Mouse (Mus musculus): ENCODE data around the gene Tgfbr2.

The Tgfbr2 gene

GRCm38 (mm10) chr9:116192826-116193534, 17.8 kb upstream of the Tgfbr2 start:
- no peak for DNase-seq

GRCm38 (mm10) chr9:116192253-116192652, 17.1 kb upstream of the Tgfbr2 start:
- DNase-seq, result no peak

GRCm38 (mm10) chr9:116189831-116190230, 14.7 kb upstream of the Tgfbr2 start:
- no peak for DNase-seq

DNA sequence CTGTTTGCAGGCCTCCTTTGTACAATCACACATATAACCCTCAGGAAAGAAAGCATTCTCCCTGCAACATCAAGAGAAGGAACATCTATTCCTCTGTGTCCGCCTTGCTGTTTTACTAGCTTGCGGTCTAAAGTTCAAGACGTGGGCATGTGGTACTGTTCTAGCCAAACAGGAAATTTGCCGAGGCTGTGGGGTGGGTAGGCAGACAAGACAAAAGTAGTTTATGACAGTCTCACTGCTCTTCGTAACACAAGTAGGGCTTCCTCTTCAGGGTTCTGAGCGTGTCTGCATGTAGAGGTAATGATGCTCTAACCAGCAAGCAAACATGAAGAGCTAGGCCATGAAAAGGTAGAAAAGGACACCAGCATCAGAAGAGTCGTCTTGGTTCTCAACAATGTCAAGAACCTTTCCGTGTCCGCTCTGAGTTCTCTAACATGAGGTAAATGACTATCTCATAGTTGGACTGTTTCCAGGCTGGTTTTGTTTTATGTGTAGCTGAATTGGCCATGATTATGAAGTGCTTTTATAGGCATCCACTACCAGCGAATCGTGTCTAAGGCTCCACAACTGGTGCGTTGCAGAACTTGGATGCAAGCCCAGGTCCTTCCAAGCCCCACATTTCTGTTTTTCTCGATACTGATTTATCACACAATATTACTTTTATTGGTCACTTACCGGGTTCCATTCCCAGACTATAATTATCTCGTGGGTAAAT, 13.9 kb upstream of the Tgfbr2 start:
- no peak for DNase-seq

DNA sequence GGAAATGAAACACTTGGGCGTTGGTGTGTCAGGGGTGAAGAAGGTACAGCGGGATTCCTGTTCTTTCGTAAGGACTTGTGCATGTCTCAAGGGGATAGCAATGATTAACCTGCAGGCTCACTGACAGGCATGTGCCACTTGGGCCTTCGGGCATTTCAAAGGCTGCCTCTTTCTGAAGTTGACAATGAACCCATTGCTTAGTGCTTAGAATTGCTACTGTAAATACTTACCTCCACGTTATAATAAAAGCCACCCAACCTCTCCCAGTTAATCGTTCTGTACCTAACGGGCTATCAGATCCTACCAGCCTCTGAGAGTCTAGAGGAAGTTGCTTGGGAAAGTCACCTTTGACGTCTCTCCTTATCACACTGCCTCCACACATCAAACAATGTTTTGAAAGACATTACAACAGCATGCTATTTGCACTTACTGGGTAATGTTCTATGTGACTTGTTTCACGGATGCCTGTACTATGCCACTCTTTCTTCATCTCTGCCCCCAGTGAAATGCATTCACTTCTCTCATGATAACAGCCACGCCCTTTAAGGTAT, 12.1 kb upstream of the Tgfbr2 start:
- no peak for DNase-seq

GRCm38 (mm10) chr9:116184903-116185302, 9.7 kb upstream of the Tgfbr2 start:
- DNase-seq, result no peak

- DNase-seq, result no peak
Measured at GRCm38 (mm10) chr9:116183035-116183434, 7.9 kb upstream of the Tgfbr2 start.

GRCm38 (mm10) chr9:116181608-116182007, 6.4 kb upstream of the Tgfbr2 start:
- no peak for DNase-seq

DNA sequence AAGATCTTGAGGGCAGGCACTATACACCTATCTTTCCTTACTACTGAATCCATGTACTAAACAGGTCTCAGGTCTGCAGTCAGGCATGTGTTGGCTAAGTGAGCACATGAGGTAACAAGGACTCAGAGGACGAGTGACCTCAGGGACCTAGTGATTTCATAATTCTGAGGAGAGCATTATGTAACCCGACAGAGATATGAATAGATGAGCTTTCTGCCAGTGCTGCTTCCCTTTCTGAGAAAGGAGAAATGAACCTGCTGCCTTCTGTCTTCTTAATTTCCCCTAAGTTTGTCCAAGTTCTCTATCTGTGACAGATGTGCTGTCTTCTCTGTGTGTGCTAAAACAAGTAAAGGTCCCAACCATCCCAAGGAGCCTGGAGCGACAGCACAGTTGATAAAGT, 3.0 kb upstream of the Tgfbr2 start:
- DNase-seq, result no peak

DNA sequence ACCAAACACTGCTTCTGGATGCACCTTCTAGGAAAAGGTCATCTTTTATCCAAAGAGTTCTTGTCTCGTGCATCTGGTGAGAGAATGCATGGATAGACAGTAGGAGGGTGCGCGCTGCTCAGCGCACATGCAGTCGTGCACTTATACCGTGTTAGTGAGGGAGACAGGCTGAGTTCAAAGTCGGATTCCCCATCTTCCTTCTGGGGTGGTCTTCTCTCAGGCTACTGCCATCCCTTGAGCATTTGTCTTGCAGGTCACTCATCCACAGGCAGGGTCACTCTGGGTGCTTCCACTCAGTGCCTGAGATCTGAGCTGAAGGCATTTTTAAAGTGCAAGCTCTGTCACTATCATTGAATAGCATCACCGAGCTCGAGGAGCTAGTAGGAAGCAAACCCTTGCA, 1.9 kb upstream of the Tgfbr2 start:
- DNase-seq, result no peak

DNA sequence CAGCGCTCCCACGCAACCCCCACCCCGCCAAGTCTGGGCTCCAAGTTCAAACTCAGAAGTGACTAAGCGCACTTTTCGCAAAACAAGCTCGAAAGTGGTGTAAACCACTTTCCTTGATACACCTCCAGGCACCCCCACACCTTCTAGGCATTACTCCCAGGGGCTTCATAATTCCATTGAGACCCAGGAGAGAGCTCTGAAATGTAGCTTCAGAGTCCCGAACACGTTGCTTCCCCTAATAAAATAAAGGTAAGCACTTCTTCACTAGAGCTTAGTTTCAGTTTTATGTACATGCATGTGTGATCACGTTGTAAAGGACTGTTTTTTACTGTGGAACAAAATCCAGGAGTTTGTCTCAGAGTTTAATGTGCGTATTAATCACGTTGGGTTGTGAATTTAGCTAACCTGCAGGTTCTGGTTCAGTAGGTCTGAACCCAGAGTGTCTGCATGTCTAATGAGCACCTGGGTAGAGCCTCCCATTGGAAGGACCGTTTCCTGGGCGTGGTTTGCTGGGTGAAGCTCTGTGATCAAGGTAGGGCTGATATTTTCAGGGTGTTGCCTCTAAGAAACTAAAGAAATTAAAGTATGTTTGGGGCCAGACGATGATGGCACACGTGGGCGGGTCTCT, 442 bp upstream of the Tgfbr2 start:
- no peak for DNase-seq

GRCm38 (mm10) chr9:116173473-116174170, 1.5 kb downstream of the Tgfbr2 start:
- DNase-seq, result no peak

- DNase-seq, result no peak
Measured at GRCm38 (mm10) chr9:116173059-116173458, 2.1 kb downstream of the Tgfbr2 start.

- no peak for DNase-seq
Measured at GRCm38 (mm10) chr9:116169067-116169466, 6.1 kb downstream of the Tgfbr2 start.

DNA sequence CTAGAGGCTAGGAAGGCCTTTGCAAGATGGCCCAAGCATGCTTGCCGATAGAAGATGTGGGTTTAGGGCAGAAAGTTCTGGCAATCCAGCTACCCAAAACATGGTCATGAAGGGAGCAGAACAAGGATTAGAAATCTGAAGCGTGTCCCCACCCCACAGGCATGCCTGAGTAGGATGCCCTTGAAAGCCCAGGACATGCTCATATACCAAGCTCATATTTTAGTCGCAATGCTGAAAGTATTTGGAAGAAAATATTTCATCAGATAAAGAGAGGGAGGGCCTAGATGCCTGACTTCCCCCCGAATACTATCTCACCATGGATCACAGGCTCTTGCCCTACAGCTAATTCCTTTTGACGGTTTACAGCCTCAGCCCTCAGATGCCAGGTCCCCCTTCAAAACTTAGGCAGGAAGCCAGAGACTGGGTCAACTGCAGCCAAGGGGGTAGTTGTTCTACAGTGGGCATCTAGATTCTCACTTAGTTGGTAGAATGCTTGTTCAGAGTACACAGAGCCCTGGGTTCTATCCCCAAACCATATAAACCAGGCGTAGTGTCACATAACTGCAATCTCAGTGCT, 7.8 kb downstream of the Tgfbr2 start:
- DNase-seq, result no peak

DNA sequence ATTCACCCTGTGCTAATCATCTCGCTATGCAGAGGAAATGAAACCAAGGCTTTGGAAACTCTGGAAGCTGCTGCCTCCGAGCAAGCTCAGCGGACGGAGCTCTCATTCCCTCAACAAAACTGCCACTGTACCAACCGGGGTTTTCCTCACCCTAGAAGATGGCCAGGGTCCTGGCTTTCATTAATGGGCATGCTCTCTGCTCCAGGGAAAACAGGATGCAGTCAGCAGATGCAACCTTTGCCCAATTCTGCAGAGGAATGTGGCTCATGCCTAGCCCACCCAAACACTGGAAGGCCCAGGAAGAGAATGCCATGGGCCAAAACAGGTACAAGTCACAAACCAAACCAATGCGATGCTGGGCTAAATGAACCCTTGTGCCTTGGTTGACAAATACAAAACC, 8.8 kb downstream of the Tgfbr2 start:
- DNase-seq, result no peak

- no peak for DNase-seq
Measured at GRCm38 (mm10) chr9:116163883-116164282, 11.3 kb downstream of the Tgfbr2 start.

DNA sequence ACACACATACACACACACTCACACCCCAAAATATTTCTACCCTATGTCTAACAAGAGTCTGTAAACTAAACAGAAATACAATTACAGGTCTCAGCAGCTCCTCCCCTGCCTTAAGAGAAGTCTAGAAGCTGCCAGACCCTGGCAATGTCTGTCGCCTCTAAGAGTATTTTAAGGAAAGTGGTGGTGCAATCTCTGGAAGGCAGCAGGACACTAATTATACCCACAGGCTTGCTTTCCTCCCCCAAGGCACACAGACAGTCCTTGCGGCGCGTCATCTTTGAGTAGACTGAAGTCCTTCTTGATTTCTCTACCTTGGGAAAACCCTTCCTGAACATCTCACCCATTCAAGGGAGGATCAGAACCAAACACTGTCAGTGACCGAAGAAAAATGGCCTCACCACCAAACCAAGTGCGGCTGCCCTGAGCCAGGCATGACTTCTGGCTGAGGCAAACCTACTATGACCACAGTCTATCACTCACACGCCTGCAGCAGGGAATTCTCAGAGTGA, 12.2 kb downstream of the Tgfbr2 start:
- peak; percentile 66 for DNase-seq

GRCm38 (mm10) chr9:116160860-116161259, 14.3 kb downstream of the Tgfbr2 start:
- no peak for DNase-seq

GRCm38 (mm10) chr9:116160067-116160466, 15.1 kb downstream of the Tgfbr2 start:
- no peak for DNase-seq

DNA sequence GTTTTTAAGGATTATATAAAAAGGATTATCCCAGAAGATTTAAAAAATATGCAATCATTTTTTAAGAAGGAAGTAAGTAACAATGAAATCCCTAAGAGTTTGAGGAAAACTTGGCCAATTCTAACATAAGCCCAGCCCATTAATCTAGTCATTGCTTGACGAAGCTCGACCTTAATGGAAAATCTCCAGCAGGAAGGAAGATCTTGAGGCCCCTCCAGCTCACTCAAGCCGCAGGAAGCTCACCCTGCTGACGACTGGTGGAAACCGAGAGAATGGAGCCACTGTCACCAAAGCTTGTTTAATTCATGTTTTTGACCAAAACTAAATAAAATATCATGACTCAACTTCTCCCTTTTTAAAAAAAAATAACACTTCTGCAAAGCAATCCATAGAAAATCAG, 18.7 kb downstream of the Tgfbr2 start:
- no peak for DNase-seq

DNA sequence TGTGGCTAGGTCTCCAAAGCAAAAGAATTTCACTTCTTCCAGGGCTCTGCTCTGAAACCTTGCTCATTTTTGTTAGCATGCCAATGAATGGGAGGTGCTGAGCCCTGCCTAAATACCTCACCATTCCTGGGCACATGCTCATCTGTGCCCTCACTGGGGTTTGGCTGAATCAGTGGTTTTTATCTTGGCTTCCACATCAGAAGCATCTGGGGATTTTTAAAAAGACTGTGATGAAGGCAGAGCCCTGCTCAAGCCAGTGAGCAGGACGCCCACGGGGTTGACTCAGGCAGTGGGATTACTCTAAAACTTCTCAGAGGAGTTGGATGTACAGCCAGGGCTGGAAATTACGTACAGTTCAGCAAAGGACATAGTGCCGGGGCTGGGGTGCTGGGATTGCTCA, 22.3 kb downstream of the Tgfbr2 start:
- no peak for DNase-seq

Measured in layer of hippocampus, adult 9-11 months (tissue).